Mouse (Mus musculus): ENCODE data around the gene Per1.

Per1 gene

GRCm38 (mm10) chr11:69117737-69118695, 23.0 kb downstream of the Per1 start:
- peak; percentile 62 to 72 for DNase-seq

DNA sequence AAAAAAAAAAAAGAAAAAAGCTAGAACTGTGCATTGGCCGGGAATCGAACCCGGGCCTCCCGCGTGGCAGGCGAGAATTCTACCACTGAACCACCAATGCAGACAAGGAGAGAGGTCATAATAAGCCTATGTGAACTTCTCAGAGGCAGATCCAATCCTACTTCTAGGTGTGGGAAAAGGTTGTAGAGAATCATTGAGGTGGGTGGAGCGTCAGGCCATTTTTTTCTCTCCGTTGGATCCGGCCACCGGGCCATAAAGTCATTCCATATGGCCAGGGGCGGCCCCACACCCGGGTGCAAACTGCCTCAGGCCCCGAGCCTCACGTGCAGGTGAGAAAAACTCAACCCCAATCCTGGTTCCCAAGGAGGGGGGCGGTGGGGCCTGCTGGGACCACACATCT, 23.7 kb downstream of the Per1 start:
- peak in 1 of 2 experiments; percentile 63 for DNase-seq

- DNase-seq: no peak
Observed at GRCm38 (mm10) chr11:69119446-69120155, 24.6 kb downstream of the Per1 start.

GRCm38 (mm10) chr11:69120221-69121000, 25.4 kb downstream of the Per1 start, which contains the start of gene Hes7:
Gene Hes7 (plus strand): TSS chr11:69120404.
- DNase-seq: no peak

GRCm38 (mm10) chr11:69121001-69121740, 26.2 kb downstream of the Per1 start:
- DNase-seq: no peak

- DNase-seq: no peak
Observed at GRCm38 (mm10) chr11:69121741-69122335, 26.8 kb downstream of the Per1 start.

GRCm38 (mm10) chr11:69122336-69122951, 27.4 kb downstream of the Per1 start, which contains the start of gene 9130213A22Rik:
Gene 9130213A22Rik (minus strand): TSS chr11:69122589.
- peak; percentile 74 to 77 for DNase-seq

- DNase-seq: peak; percentile 68 to 83
Observed at GRCm38 (mm10) chr11:69123056-69123692, 28.2 kb downstream of the Per1 start.

DNA sequence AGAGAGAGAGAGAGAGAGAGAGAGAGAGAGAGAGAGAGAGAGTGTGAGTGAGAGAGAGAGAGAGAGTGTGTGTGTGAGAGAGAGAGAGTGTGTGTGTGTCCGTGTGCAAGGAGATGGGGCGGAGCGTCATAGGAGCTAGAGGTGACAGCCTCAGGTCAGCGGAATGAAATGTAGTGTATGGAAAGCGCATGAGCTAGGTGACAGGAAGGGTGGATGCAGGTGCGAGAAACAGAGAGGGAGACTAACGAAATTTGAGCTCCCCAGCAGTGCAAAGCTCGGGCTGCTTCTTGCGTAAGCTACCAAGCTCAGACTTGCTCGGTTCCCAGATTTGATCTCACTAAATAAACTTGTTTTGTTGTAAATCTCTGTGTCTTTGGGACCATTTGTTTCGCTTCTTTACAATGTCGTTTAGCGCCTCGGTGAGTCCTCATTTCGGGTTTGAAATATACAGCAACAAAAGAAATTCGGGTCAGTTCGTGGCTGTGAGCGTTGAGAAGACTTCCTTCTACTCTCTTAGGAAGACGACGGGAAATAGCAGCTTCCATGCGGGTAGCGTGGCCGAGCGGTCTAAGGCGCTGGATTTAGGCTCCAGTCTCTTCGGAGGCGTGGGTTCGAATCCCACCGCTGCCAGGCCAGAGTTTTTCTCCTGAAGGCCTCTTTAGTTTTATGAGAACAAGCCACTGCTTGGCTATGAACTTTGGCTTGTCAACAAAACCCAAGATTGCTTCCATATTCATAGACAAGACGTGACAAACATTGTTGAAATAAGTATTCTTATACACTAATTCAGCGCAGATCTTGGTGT, 28.9 kb downstream of the Per1 start:
- DNase-seq: peak; percentile 60 to 73

GRCm38 (mm10) chr11:69124498-69124847, 29.5 kb downstream of the Per1 start:
- DNase-seq: no peak

DNA sequence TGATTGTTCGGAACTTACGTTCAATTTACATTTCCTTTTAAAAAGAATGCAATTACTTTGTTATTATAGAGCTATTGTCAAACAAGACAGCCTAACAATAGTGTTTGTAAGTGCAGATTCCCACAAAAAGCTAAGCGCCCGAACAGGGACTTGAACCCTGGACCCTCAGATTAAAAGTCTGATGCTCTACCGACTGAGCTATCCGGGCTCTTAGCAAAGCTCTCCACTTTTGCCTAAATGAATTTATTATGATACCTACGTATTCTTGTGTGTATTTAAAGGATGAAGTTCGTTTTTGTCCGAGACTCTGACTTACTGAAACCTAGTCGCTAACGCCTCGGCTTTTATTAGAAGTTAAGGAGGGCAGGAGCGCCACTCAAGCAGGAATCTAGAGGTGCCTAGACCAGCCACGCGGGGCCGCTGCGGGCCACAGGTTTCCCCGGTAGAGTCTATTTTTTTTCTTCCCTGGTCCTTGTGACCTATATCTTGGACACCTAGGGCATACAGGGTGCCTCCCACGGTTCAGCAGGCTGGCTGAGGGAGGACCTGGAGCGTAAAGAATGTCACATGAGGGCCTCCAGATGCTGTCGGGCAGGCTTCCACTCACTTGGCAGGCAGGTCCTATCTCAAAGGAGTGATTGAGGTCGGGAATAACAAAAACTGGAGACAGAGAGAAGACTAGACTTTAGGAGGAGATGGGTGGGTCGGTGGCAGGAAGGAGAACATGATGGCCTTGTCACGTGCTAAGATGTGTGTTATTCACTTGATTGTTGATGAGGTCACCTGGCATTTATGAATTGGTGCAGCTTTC, 30.2 kb downstream of the Per1 start:
- peak; percentile 61 to 80 for DNase-seq

GRCm38 (mm10) chr11:69125852-69125918, 30.7 kb downstream of the Per1 start, which contains the start of gene Aloxe3:
Gene Aloxe3 (plus strand): TSS chr11:69125896.
- DNase-seq: no peak

- DNase-seq: no peak
Observed at GRCm38 (mm10) chr11:69125919-69126705, 31.1 kb downstream of the Per1 start.

GRCm38 (mm10) chr11:69126706-69127095, 31.7 kb downstream of the Per1 start:
- DNase-seq: no peak

GRCm38 (mm10) chr11:69128426-69129122, 33.6 kb downstream of the Per1 start:
- no peak for DNase-seq

DNA sequence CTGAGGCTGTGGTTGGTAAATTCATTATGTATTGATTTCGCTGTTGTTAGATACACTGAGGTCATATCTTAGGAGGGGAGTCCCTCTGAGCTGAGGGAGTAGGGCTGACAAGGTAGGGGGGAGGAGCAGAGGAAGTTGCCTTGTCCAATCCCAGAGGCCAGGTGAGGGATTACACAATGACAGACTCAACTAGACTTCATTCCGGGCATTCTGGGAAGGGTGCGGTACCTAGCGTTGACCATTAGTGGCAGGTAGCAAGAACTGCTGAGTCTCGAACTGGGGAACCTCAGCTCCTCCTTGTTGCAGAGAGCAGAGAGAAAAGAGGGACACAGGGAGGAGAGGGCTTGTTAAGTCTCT, 38.5 kb downstream of the Per1 start:
- DNase-seq: no peak

GRCm38 (mm10) chr11:69133923-69134621, 39.1 kb downstream of the Per1 start:
- DNase-seq: peak in 1 of 2 experiments; percentile 49

GRCm38 (mm10) chr11:69134622-69134968, 39.6 kb downstream of the Per1 start:
- DNase-seq: no peak
